Mouse (Mus musculus): ENCODE measurements at regions not wholly inside any gene's neighbourhood (a gene's known extent, or its start where the extent isn't known, plus 50 kb on each side); places are given as distances from the start of the nearest gene placed in this dataset.

- Histone ChIP-seq H3K27ac (ENCODE audit: insufficient read depth, low read length) (no peak overlapping the region), H3K4me3 (ENCODE audit: low read depth, low read length) (no peak overlapping the region), H3K36me3 (ENCODE audit: control insufficient read depth, insufficient read depth, low read length, poor library complexity, severe bottlenecking) (no peaks in the 10 kb centered on the region), H3K9ac (ENCODE audit: low read depth, poor library complexity, severe bottlenecking) (no peak overlapping the region), H3K4me1 (ENCODE audit: control insufficient read depth, insufficient read depth, low read length) (no peaks in the 10 kb centered on the region), H3K27me3 (ENCODE audit: control insufficient read depth, insufficient read depth, low read length, poor library complexity, severe bottlenecking) (no peaks in the 10 kb centered on the region), H3K9me3 (replicated peaks; ENCODE audit: control insufficient read depth, insufficient read depth, low read length, poor library complexity, severe bottlenecking) (no peaks in the 10 kb centered on the region)
- TF ChIP-seq EP300 (IDR thresholded peaks at IDR 0.05; ENCODE audit: insufficient read depth, low read depth, low read length), result no peak
- TF ChIP-seq POLR2A (IDR thresholded peaks at IDR 0.05; ENCODE audit: insufficient read depth, low read length), result no peak
- TF ChIP-seq CTCF (IDR thresholded peaks at IDR 0.05; ENCODE audit: low read depth, low read length), result no peak
Measured at GRCm38 (mm10) chr16:70019564-70019963, 156.0 kb upstream of the Speer2 start.

DNA sequence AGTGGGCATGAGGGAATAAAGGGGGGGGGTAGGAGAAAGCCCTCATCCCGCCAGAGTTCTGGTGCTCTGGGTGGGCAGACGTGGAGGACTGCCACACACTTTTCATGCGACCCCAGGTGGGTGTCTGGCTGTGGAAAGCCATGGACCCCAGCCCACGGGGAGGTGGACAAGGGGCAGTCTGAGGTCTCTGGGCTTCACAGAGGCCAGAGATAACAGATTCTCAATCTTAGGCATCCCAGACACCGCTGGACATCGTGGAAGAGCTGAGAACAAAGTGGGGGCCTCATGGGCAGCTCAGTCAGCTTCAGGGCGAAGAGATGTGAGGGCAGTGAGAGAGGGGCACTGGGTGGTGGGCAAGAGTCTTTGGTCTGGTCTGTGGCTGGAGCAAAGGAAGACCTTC lies 157.9 kb upstream of the Speer2 start:
- H3K36me3 ChIP-seq (ENCODE audit: control insufficient read depth, insufficient read depth, low read length, poor library complexity, severe bottlenecking), result no peaks in the 10 kb centered on the region

DNA sequence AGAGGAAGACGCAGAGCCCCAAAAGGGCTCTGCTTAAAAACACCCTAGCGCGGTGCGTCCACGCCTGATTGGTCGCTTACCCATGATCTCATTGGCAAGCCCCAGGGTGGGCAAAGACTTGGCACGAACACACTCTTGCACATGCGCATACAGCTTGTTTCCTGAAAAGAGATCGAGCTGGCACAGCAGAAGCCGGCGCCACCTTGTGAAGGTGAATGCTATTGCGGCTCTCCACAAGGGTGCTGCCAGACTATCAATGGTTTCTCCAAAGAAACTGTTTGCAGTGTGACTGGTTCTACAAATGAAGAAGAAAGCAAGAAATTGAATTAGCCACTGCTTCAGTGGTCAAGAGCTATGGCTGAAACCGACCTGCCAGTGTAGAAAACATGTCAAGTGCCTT lies 165.1 kb upstream of the Speer2 start:
- Histone ChIP-seq H3K27ac (ENCODE audit: insufficient read depth, low read length) (no peak overlapping the region), H3K36me3 (ENCODE audit: control insufficient read depth, insufficient read depth, low read length, poor library complexity, severe bottlenecking) (no peaks in the 10 kb centered on the region), H3K9me3 (replicated peaks; ENCODE audit: control insufficient read depth, insufficient read depth, low read length, poor library complexity, severe bottlenecking) (peaks cover 3% of the 10 kb centered on the region; the same call in 1 of the 2 replicates), H3K9ac (ENCODE audit: low read depth, poor library complexity, severe bottlenecking) (no peak overlapping the region), H3K4me1 (ENCODE audit: control insufficient read depth, insufficient read depth, low read length) (no peaks in the 10 kb centered on the region), H3K4me3 (ENCODE audit: low read depth, low read length) (no peak overlapping the region), H3K27me3 (ENCODE audit: control insufficient read depth, insufficient read depth, low read length, poor library complexity, severe bottlenecking) (no peaks in the 10 kb centered on the region)
- TF ChIP-seq CTCF (IDR thresholded peaks at IDR 0.05; ENCODE audit: low read depth, low read length) (peak; percentile 41), POLR2A (IDR thresholded peaks at IDR 0.05; ENCODE audit: insufficient read depth, low read length) (no peak)

More for the DNA sequence above, 157.9 kb upstream of the Speer2 start:
- no peak overlapping the region for H3K4me3 ChIP-seq (ENCODE audit: low read depth, low read length)
- H3K4me1 ChIP-seq (ENCODE audit: control insufficient read depth, insufficient read depth, low read length), result no peaks in the 10 kb centered on the region
- H3K27ac ChIP-seq (ENCODE audit: insufficient read depth, low read length), result no peak overlapping the region
- no peak overlapping the region for H3K9ac ChIP-seq (ENCODE audit: low read depth, poor library complexity, severe bottlenecking)
- no peaks in the 10 kb centered on the region for H3K27me3 ChIP-seq (ENCODE audit: control insufficient read depth, insufficient read depth, low read length, poor library complexity, severe bottlenecking)
- TF ChIP-seq POLR2A (IDR thresholded peaks at IDR 0.05; ENCODE audit: insufficient read depth, low read length) (no peak), EP300 (IDR thresholded peaks at IDR 0.05; ENCODE audit: insufficient read depth, low read depth, low read length) (no peak), CTCF (IDR thresholded peaks at IDR 0.05; ENCODE audit: low read depth, low read length) (no peak)
- H3K9me3 ChIP-seq (replicated peaks; ENCODE audit: control insufficient read depth, insufficient read depth, low read length, poor library complexity, severe bottlenecking), result peaks cover 3% of the 10 kb centered on the region; the same call in 1 of the 2 replicates

DNA sequence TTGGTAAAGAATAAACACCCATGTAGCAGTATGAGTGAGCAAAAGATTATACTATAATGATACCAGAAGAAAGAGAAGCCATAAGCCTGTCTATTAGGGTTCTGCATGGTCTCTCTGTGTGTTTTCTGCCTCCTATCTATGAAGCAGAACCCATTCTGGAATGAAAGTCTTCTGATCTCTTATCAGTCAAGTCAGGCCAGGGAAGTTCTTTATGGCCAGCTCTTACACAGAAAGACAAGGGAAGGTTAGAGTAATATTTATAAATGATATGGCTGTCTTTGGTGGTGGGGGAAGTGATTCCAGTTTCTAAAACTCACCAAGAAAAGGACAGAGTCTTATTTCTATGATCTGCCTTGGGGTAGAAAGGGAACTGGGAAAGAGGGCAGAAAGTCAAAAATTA lies 182.0 kb upstream of the Speer2 start:
- Histone ChIP-seq H3K27me3 (ENCODE audit: control insufficient read depth, insufficient read depth, low read length, poor library complexity, severe bottlenecking) (no peaks in the 10 kb centered on the region), H3K9me3 (replicated peaks; ENCODE audit: control insufficient read depth, insufficient read depth, low read length, poor library complexity, severe bottlenecking) (no peaks in the 10 kb centered on the region), H3K4me1 (ENCODE audit: control insufficient read depth, insufficient read depth, low read length) (no peaks in the 10 kb centered on the region), H3K4me3 (ENCODE audit: low read depth, low read length) (no peak overlapping the region), H3K9ac (ENCODE audit: low read depth, poor library complexity, severe bottlenecking) (no peak overlapping the region), H3K27ac (ENCODE audit: insufficient read depth, low read length) (no peak overlapping the region), H3K36me3 (ENCODE audit: control insufficient read depth, insufficient read depth, low read length, poor library complexity, severe bottlenecking) (no peaks in the 10 kb centered on the region)
- no peak for TF ChIP-seq POLR2A (IDR thresholded peaks at IDR 0.05; ENCODE audit: insufficient read depth, low read length)
- TF ChIP-seq CTCF (IDR thresholded peaks at IDR 0.05; ENCODE audit: low read depth, low read length), result no peak

- Histone ChIP-seq H3K27ac (ENCODE audit: insufficient read depth, low read length) (no peak overlapping the region), H3K36me3 (ENCODE audit: control insufficient read depth, insufficient read depth, low read length, poor library complexity, severe bottlenecking) (no peaks in the 10 kb centered on the region), H3K27me3 (ENCODE audit: control insufficient read depth, insufficient read depth, low read length, poor library complexity, severe bottlenecking) (no peaks in the 10 kb centered on the region), H3K9ac (ENCODE audit: low read depth, poor library complexity, severe bottlenecking) (no peak overlapping the region), H3K9me3 (replicated peaks; ENCODE audit: control insufficient read depth, insufficient read depth, low read length, poor library complexity, severe bottlenecking) (no peaks in the 10 kb centered on the region), H3K4me3 (ENCODE audit: low read depth, low read length) (no peak overlapping the region), H3K4me1 (ENCODE audit: control insufficient read depth, insufficient read depth, low read length) (no peaks in the 10 kb centered on the region)
- TF ChIP-seq POLR2A (IDR thresholded peaks at IDR 0.05; ENCODE audit: insufficient read depth, low read length), result no peak
- no peak for TF ChIP-seq CTCF (IDR thresholded peaks at IDR 0.05; ENCODE audit: low read depth, low read length)
- no peak for TF ChIP-seq EP300 (IDR thresholded peaks at IDR 0.05; ENCODE audit: insufficient read depth, low read depth, low read length)
Measured at GRCm38 (mm10) chr16:70046009-70046408, 182.5 kb upstream of the Speer2 start.

DNA sequence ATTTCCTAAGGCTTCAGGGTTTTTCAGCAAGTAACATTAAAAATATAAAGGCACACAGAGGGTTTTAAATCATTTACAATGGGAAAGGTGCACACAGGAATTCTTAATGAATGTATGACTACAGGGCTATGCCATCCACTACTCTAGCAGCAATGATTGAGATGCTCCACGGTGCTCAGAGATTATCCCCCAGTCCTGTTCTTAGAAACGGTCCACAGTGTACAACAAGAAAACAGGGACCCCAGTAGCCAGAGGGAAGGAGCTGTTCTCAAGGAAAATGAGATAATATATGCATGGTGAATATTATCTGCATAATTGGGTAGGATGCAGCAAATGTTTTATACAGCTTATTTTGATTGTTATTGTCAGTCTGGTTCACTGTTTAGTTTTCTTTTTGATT lies 186.3 kb upstream of the Speer2 start:
- TF ChIP-seq CTCF (IDR thresholded peaks at IDR 0.05; ENCODE audit: low read depth, low read length), result no peak
- no peak for TF ChIP-seq POLR2A (IDR thresholded peaks at IDR 0.05; ENCODE audit: insufficient read depth, low read length)
- no peak for TF ChIP-seq EP300 (IDR thresholded peaks at IDR 0.05; ENCODE audit: insufficient read depth, low read depth, low read length)
- Histone ChIP-seq H3K27ac (ENCODE audit: insufficient read depth, low read length) (no peak overlapping the region), H3K4me1 (ENCODE audit: control insufficient read depth, insufficient read depth, low read length) (no peaks in the 10 kb centered on the region), H3K27me3 (ENCODE audit: control insufficient read depth, insufficient read depth, low read length, poor library complexity, severe bottlenecking) (no peaks in the 10 kb centered on the region), H3K4me3 (ENCODE audit: low read depth, low read length) (no peak overlapping the region), H3K9ac (ENCODE audit: low read depth, poor library complexity, severe bottlenecking) (no peak overlapping the region), H3K9me3 (replicated peaks; ENCODE audit: control insufficient read depth, insufficient read depth, low read length, poor library complexity, severe bottlenecking) (0 out of 2 replicates have a peak, but pooled peaks cover 4% of the 10 kb centered on the region), H3K36me3 (ENCODE audit: control insufficient read depth, insufficient read depth, low read length, poor library complexity, severe bottlenecking) (no peaks in the 10 kb centered on the region)

Measured in ES-Bruce4 (cell line).